9 mouse cellular contexts compared by ENCODE assay signal in genomic region chr4:150239503-150239902, GRCm38 (mm10). TPM values are rescaled to one million over a fixed set of nuclear protein-coding genes. Genes with fewer than 3 reads are reported as not detected.
A peak's percentile ranks its signal among the peaks of the same experiment; 100 is the strongest.
DNase-seq lines count a peak whose midpoint lies in the region; ATAC-seq and TF ChIP-seq lines count a peak whose summit lies in the region.
"Had no signal": no experiment of that assay in that cellular context is flagged by ENCODE, and none has a peak within 500 bp of the region (broad histone marks: within the 10 kb centered on the region; RNA-seq: fewer than 3 reads in every experiment).

No protein-coding gene starts in this region.

- peak overlapping the region; percentile 87 for H3K4me2 ChIP-seq in CH12.LX (ENCODE audit: insufficient read depth, low read depth, poor library complexity, severe bottlenecking)
- peak overlapping the region; percentile 85 for H3K4me2 ChIP-seq in heart, postnatal 0 days (ENCODE audit: low read depth, low read length)

- DNase-seq in CH12.LX (ENCODE audit: extremely low read depth), result no peak
- no peak for DNase-seq in heart, postnatal 0 days (ENCODE audit: low spot score)
- DNase-seq in left cerebral cortex, adult 18-20 months (ENCODE audit: low spot score in 2 of 2), result no peak
- DNase-seq in urinary bladder, postnatal 4 days (ENCODE audit: low spot score in 2 of 2), result no peak
- DNase-seq in ovary, adult 18-20 months (ENCODE audit: low spot score), result no peak

- ATAC-seq in heart, postnatal 0 days (ENCODE audit: insufficient read depth, low read depth), result no peak
- ATAC-seq in frontal cortex, adult (ENCODE audit: low TSS enrichment), result no peak

- no peak for TF ChIP-seq POLR2A in CH12.LX (IDR thresholded peaks at IDR 0.05; ENCODE audit: low read depth, low read length)

- H3K9ac ChIP-seq in CH12.LX (ENCODE audit: insufficient read depth, low read depth), result peak overlapping the region; percentile 37
- H3K9ac ChIP-seq in heart, postnatal 0 days (replicated peaks; ENCODE audit: low read depth, low read length), result peak overlapping the region; percentile 86; the same call in 1 of the 2 replicates

- peak overlapping the region; percentile 70 for H3K27ac ChIP-seq in CH12.LX (ENCODE audit: insufficient read depth, low read depth)
- H3K27ac ChIP-seq in heart, postnatal 0 days (ENCODE audit: low read depth), result peak overlapping the region; percentile 97

- dilution Hi-C loops in CH12.LX (cut with MboI; ENCODE audit: extremely low pct_ligation_motif_present, extremely low pct_unique_long_range_greater_than_20kb, low sequenced_read_pairs), result no loop called here

- TF ChIP-seq EP300 in CH12.LX (IDR thresholded peaks at IDR 0.05; ENCODE audit: low read length), result no peak
- TF ChIP-seq EP300 in heart, postnatal 0 days (IDR thresholded peaks at IDR 0.05; ENCODE audit: low read depth), result no peak

- H3K36me3 ChIP-seq in C2C12 (ENCODE audit: control insufficient read depth, insufficient read depth), result peaks cover 63% of the 10 kb centered on the region
- peaks cover 40 to 56% of the 10 kb centered on the region in 2 experiments for H3K36me3 ChIP-seq in CH12.LX (replicated peaks in 1 of 2; ENCODE audit: control insufficient read depth in 1 of 2, insufficient read depth in 1 of 2, low read length in 1 of 2)
- peaks cover 48% of the 10 kb centered on the region for H3K36me3 ChIP-seq in heart, postnatal 0 days (replicated peaks; ENCODE audit: control insufficient read depth, insufficient read depth, low read length)
- peaks cover 59% of the 10 kb centered on the region for H3K36me3 ChIP-seq in megakaryocyte, embryonic 14.5 days (replicated peaks; ENCODE audit: low read length)

- peak overlapping the region; percentile 76 for H3ac ChIP-seq in C2C12 (ENCODE audit: control insufficient read depth, insufficient read length, low read depth)

- peaks cover 63% of the 10 kb centered on the region for H3K79me3 ChIP-seq in C2C12 (ENCODE audit: low read depth)

- no peaks in the 10 kb centered on the region for H3K9me3 ChIP-seq in CH12.LX (replicated peaks; ENCODE audit: low read length)
- H3K9me3 ChIP-seq in heart, postnatal 0 days (replicated peaks; ENCODE audit: control insufficient read depth, low read length), result no peaks in the 10 kb centered on the region
- H3K9me3 ChIP-seq in megakaryocyte, embryonic 14.5 days, result no peaks in the 10 kb centered on the region

- TF ChIP-seq CTCF in C2C12 (IDR thresholded peaks at IDR 0.05; ENCODE audit: control insufficient read depth, insufficient read depth, insufficient read length) (no peak), CH12.LX (conservative IDR thresholded peaks at IDR 0.05 in 1 of 2, IDR thresholded peaks at IDR 0.05 in 1 of 2; ENCODE audit: low read depth in 2 of 2, low read length in 2 of 2) (no peak)
- no peak for TF ChIP-seq CTCF in heart, postnatal 0 days (IDR thresholded peaks at IDR 0.05; ENCODE audit: low read depth)

- TF ChIP-seq RAD21 in CH12.LX (IDR thresholded peaks at IDR 0.05; ENCODE audit: low read depth, low read length), result no peak

- peaks cover 5 to 54% of the 10 kb centered on the region in 2 experiments for H3K4me1 ChIP-seq in CH12.LX (ENCODE audit: control insufficient read depth in 1 of 2, insufficient read depth in 2 of 2)
- H3K4me1 ChIP-seq in heart, postnatal 0 days (ENCODE audit: control insufficient read depth, insufficient read depth), result peaks cover 45% of the 10 kb centered on the region
- peaks cover 88% of the 10 kb centered on the region for H3K4me1 ChIP-seq in megakaryocyte, embryonic 14.5 days

- no peaks in the 10 kb centered on the region for H3K27me3 ChIP-seq in C2C12 (ENCODE audit: control insufficient read depth, insufficient read depth, insufficient read length)
- no peaks in the 10 kb centered on the region for H3K27me3 ChIP-seq in CH12.LX (replicated peaks)
- no peaks in the 10 kb centered on the region for H3K27me3 ChIP-seq in heart, postnatal 0 days (ENCODE audit: control insufficient read depth, insufficient read depth, low read length)
- no peaks in the 10 kb centered on the region for H3K27me3 ChIP-seq in megakaryocyte, embryonic 14.5 days (replicated peaks)

- H3K4me3 ChIP-seq in C2C12 (ENCODE audit: insufficient read depth, poor library complexity, severe bottlenecking) (peak overlapping the region; percentile 97), CH12.LX (replicated peaks in 1 of 3; ENCODE audit: low read depth in 2 of 3, low read length in 2 of 3, poor library complexity in 1 of 3) (peak overlapping the region; percentile 97 to 100 (median 98))
- H3K4me3 ChIP-seq in heart, postnatal 0 days (ENCODE audit: low read depth, low read length), result peak overlapping the region; percentile 90
- H3K4me3 ChIP-seq in megakaryocyte, embryonic 14.5 days (replicated peaks), result peak overlapping the region; percentile 97

- in situ Hi-C loops in CH12.LX (cut with MboI; ENCODE audit: low pct_ligation_motif_present, low pct_unique_long_range_greater_than_20kb, low sequenced_read_pairs), result no loop called here

- H3K79me2 ChIP-seq in C2C12 (ENCODE audit: control insufficient read depth, insufficient read depth) (peaks cover 80% of the 10 kb centered on the region), CH12.LX (replicated peaks; ENCODE audit: control insufficient read depth, extremely low read depth, insufficient read depth, poor library complexity, severe bottlenecking) (peaks cover 55% of the 10 kb centered on the region)

- 20% methylated on average over 6 of the region's 6 CpGs for WGBS in heart, postnatal 0 days

TF ChIP-seq in C2C12, 6 proteins besides CTCF, POLR2A, EP300 and RAD21:
- no peak for TF ChIP-seq FOSL1 (IDR thresholded peaks at IDR 0.05; ENCODE audit: insufficient read depth, low read length, poor library complexity, severe bottlenecking)
- TF ChIP-seq USF1 (IDR thresholded peaks at IDR 0.05; ENCODE audit: low read depth), result no peak
- TF ChIP-seq MYOD1 (IDR thresholded peaks at IDR 0.05; ENCODE audit: control insufficient read depth, insufficient read length, low read depth), result no peak
- no peak for TF ChIP-seq MAX (IDR thresholded peaks at IDR 0.05)
- no peak for TF ChIP-seq CEBPB (IDR thresholded peaks at IDR 0.05; ENCODE audit: low read depth)
- TF ChIP-seq MYOG (IDR thresholded peaks at IDR 0.05; ENCODE audit: control insufficient read depth, extremely low read depth, insufficient read length), result no peak

TF ChIP-seq in CH12.LX, 34 proteins besides CTCF, POLR2A, EP300 and RAD21:
- TF ChIP-seq MAZ (IDR thresholded peaks at IDR 0.05; ENCODE audit: low read depth, low read length) (peak; percentile 6; the same call in 1 of the 2 replicates), PAX5 (IDR thresholded peaks at IDR 0.05; ENCODE audit: low read length) (no peak), ZNF384 (IDR thresholded peaks at IDR 0.05; ENCODE audit: low read depth, low read length) (peak; percentile 49)

RNA-seq across cellular contexts. Expression of gene Eno1, which starts 3.0 kb away (rescaled TPM):
- polyA plus RNA-seq in C2C12 (2012; fragmentation: generic; extraction: Trizol) (1,471 TPM), CH12.LX (2012; ENCODE audit: insufficient read length, low read depth) (1,272 and 1,619 TPM in 2 replicates)
- total RNA-seq in CH12.LX (2012; rRNA removed) (1,210 and 1,985 TPM in 2 replicates), CH12.LX (2014; rRNA removed) (903 and 1,109 TPM in 2 replicates)
- total RNA-seq in heart, postnatal 0 days (2014; rRNA removed; ENCODE audit: low replicate concordance), result 525 and 625 TPM in 2 replicates
- 999 and 1,074 TPM in 2 replicates for polyA plus RNA-seq in heart, postnatal 0 days (2015; fragmentation: Nextera tagmentation; extraction: Ambion mirVana)
- 2,192 and 2,220 TPM in 2 replicates for polyA plus RNA-seq in megakaryocyte, embryonic 14.5 days (2012; ENCODE audit: insufficient read depth, low replicate concordance)
- total RNA-seq in left cerebral cortex, adult 18-20 months (2021), result 100 to 1,000 TPM; 426 to 458 TPM

RNA-seq across cellular contexts. Expression of gene Car6, which starts 38.4 kb away (rescaled TPM):
- polyA plus RNA-seq in C2C12 (2012; fragmentation: generic; extraction: Trizol), result 0.19 TPM
- not detected in 2 replicates for total RNA-seq in CH12.LX (2012; rRNA removed)
- not detected in 2 replicates for total RNA-seq in CH12.LX (2014; rRNA removed)
- polyA plus RNA-seq in CH12.LX (2012; ENCODE audit: insufficient read length, low read depth), result not detected in 2 replicates
- not detected in 2 replicates for total RNA-seq in heart, postnatal 0 days (2014; rRNA removed; ENCODE audit: low replicate concordance)
- polyA plus RNA-seq in heart, postnatal 0 days (2015; fragmentation: Nextera tagmentation; extraction: Ambion mirVana), result not detected in 2 replicates
- not detected in 2 replicates for polyA plus RNA-seq in megakaryocyte, embryonic 14.5 days (2012; ENCODE audit: insufficient read depth, low replicate concordance)
- total RNA-seq in left cerebral cortex, adult 18-20 months (2021), result not detected
- total RNA-seq: hematopoietic stem cell, adult 5-6 weeks had no signal

RNA-seq across cellular contexts. Expression of gene Rere, which starts 41.9 kb away (rescaled TPM):
- 27.1 TPM for polyA plus RNA-seq in C2C12 (2012; fragmentation: generic; extraction: Trizol)
- total RNA-seq in CH12.LX (2012; rRNA removed), result 8.2 and 8.7 TPM in 2 replicates
- total RNA-seq in CH12.LX (2014; rRNA removed), result 3.1 and 3.4 TPM in 2 replicates
- 28.2 and 36.5 TPM in 2 replicates for polyA plus RNA-seq in CH12.LX (2012; ENCODE audit: insufficient read length, low read depth)
- 13.9 and 17.9 TPM in 2 replicates for total RNA-seq in heart, postnatal 0 days (2014; rRNA removed; ENCODE audit: low replicate concordance)
- 11.9 and 14.6 TPM in 2 replicates for polyA plus RNA-seq in heart, postnatal 0 days (2015; fragmentation: Nextera tagmentation; extraction: Ambion mirVana)
- 39.0 and 101 TPM in 2 replicates for polyA plus RNA-seq in megakaryocyte, embryonic 14.5 days (2012; ENCODE audit: insufficient read depth, low replicate concordance)
- total RNA-seq in left cerebral cortex, adult 18-20 months (2021), result 100 to 1,000 TPM in 1 of 2 experiments, 10 to 100 TPM in 1; 89.9 to 102 TPM
